Mouse (Mus musculus): ENCODE data around the gene Dse. TPM values are rescaled to one million over a fixed set of nuclear protein-coding genes. Genes with fewer than 3 reads are reported as not detected.

The Dse gene
- polyA plus RNA-seq, 1 experiment = 0.99 TPM

- no peak for TF ChIP-seq CTCF (IDR thresholded peaks at IDR 0.05; ENCODE audit: control insufficient read depth, insufficient read depth, insufficient replicate concordance, low read depth, low read length)
- no peak for TF ChIP-seq POLR2A (IDR thresholded peaks at IDR 0.05; ENCODE audit: control insufficient read depth, low read depth, low read length)
- Histone ChIP-seq H3K27ac (ENCODE audit: control insufficient read depth, insufficient read depth, low read depth, low read length) (no peak overlapping the region), H3K4me1 (ENCODE audit: control insufficient read depth, insufficient read depth, low read length) (no peaks in the 10 kb centered on the region), H3K36me3 (ENCODE audit: control insufficient read depth, insufficient read depth, low read length) (no peaks in the 10 kb centered on the region), H3K27me3 (ENCODE audit: control insufficient read depth, insufficient read depth, low read length) (no peaks in the 10 kb centered on the region), H3K4me3 (ENCODE audit: control insufficient read depth, low read depth, low read length) (no peak overlapping the region)
These were observed 40.5 kb downstream of the Dse start for GRCm38 (mm10) chr10:34166971-34167370.

- H3K27me3 ChIP-seq (ENCODE audit: control insufficient read depth, insufficient read depth, low read length) = no peaks in the 10 kb centered on the region
- H3K4me3 ChIP-seq (ENCODE audit: control insufficient read depth, low read depth, low read length) = no peak overlapping the region
- H3K27ac ChIP-seq (ENCODE audit: control insufficient read depth, insufficient read depth, low read depth, low read length) = no peak overlapping the region
- H3K4me1 ChIP-seq (ENCODE audit: control insufficient read depth, insufficient read depth, low read length) = no peaks in the 10 kb centered on the region
- H3K36me3 ChIP-seq (ENCODE audit: control insufficient read depth, insufficient read depth, low read length) = no peaks in the 10 kb centered on the region
- TF ChIP-seq CTCF (IDR thresholded peaks at IDR 0.05; ENCODE audit: control insufficient read depth, insufficient read depth, insufficient replicate concordance, low read depth, low read length) (no peak), POLR2A (IDR thresholded peaks at IDR 0.05; ENCODE audit: control insufficient read depth, low read depth, low read length) (no peak)
These were observed 51.5 kb downstream of the Dse start for GRCm38 (mm10) chr10:34155796-34156554.

- H3K4me3 ChIP-seq (ENCODE audit: control insufficient read depth, low read depth, low read length) = no peak overlapping the region
- H3K27ac ChIP-seq (ENCODE audit: control insufficient read depth, insufficient read depth, low read depth, low read length) = no peak overlapping the region
- TF ChIP-seq POLR2A (IDR thresholded peaks at IDR 0.05; ENCODE audit: control insufficient read depth, low read depth, low read length) = no peak
- no peak for TF ChIP-seq CTCF (IDR thresholded peaks at IDR 0.05; ENCODE audit: control insufficient read depth, insufficient read depth, insufficient replicate concordance, low read depth, low read length)
- H3K36me3 ChIP-seq (ENCODE audit: control insufficient read depth, insufficient read depth, low read length) = no peaks in the 10 kb centered on the region
- H3K27me3 ChIP-seq (ENCODE audit: control insufficient read depth, insufficient read depth, low read length) = no peaks in the 10 kb centered on the region
- no peaks in the 10 kb centered on the region for H3K4me1 ChIP-seq (ENCODE audit: control insufficient read depth, insufficient read depth, low read length)
These were observed 55.7 kb downstream of the Dse start for GRCm38 (mm10) chr10:34151827-34152226.

GRCm38 (mm10) chr10:34150454-34150853 lies 57.1 kb downstream of the Dse start:
- TF ChIP-seq CTCF (IDR thresholded peaks at IDR 0.05; ENCODE audit: control insufficient read depth, insufficient read depth, insufficient replicate concordance, low read depth, low read length) (no peak), POLR2A (IDR thresholded peaks at IDR 0.05; ENCODE audit: control insufficient read depth, low read depth, low read length) (no peak)
- Histone ChIP-seq H3K27ac (ENCODE audit: control insufficient read depth, insufficient read depth, low read depth, low read length) (no peak overlapping the region), H3K4me1 (ENCODE audit: control insufficient read depth, insufficient read depth, low read length) (no peaks in the 10 kb centered on the region), H3K27me3 (ENCODE audit: control insufficient read depth, insufficient read depth, low read length) (no peaks in the 10 kb centered on the region), H3K4me3 (ENCODE audit: control insufficient read depth, low read depth, low read length) (no peak overlapping the region), H3K36me3 (ENCODE audit: control insufficient read depth, insufficient read depth, low read length) (no peaks in the 10 kb centered on the region)

GRCm38 (mm10) chr10:34149772-34150171 lies 57.7 kb downstream of the Dse start:
- no peak overlapping the region for H3K4me3 ChIP-seq (ENCODE audit: control insufficient read depth, low read depth, low read length)
- no peaks in the 10 kb centered on the region for H3K36me3 ChIP-seq (ENCODE audit: control insufficient read depth, insufficient read depth, low read length)
- H3K4me1 ChIP-seq (ENCODE audit: control insufficient read depth, insufficient read depth, low read length) = no peaks in the 10 kb centered on the region
- TF ChIP-seq CTCF (IDR thresholded peaks at IDR 0.05; ENCODE audit: control insufficient read depth, insufficient read depth, insufficient replicate concordance, low read depth, low read length) = no peak
- TF ChIP-seq POLR2A (IDR thresholded peaks at IDR 0.05; ENCODE audit: control insufficient read depth, low read depth, low read length) = no peak
- H3K27me3 ChIP-seq (ENCODE audit: control insufficient read depth, insufficient read depth, low read length) = no peaks in the 10 kb centered on the region
- H3K27ac ChIP-seq (ENCODE audit: control insufficient read depth, insufficient read depth, low read depth, low read length) = no peak overlapping the region

GRCm38 (mm10) chr10:34141693-34142092 lies 65.8 kb downstream of the Dse start:
- Histone ChIP-seq H3K27me3 (ENCODE audit: control insufficient read depth, insufficient read depth, low read length) (no peaks in the 10 kb centered on the region), H3K27ac (ENCODE audit: control insufficient read depth, insufficient read depth, low read depth, low read length) (no peak overlapping the region)
- TF ChIP-seq CTCF (IDR thresholded peaks at IDR 0.05; ENCODE audit: control insufficient read depth, insufficient read depth, insufficient replicate concordance, low read depth, low read length) = no peak
- no peak for TF ChIP-seq POLR2A (IDR thresholded peaks at IDR 0.05; ENCODE audit: control insufficient read depth, low read depth, low read length)

GRCm38 (mm10) chr10:34139768-34140167 lies 67.7 kb downstream of the Dse start:
- Histone ChIP-seq H3K4me1 (ENCODE audit: control insufficient read depth, insufficient read depth, low read length) (no peaks in the 10 kb centered on the region; the same call in 1 of the 2 replicates), H3K4me3 (ENCODE audit: control insufficient read depth, low read depth, low read length) (no peak overlapping the region), H3K36me3 (ENCODE audit: control insufficient read depth, insufficient read depth, low read length) (no peaks in the 10 kb centered on the region), H3K27ac (ENCODE audit: control insufficient read depth, insufficient read depth, low read depth, low read length) (no peak overlapping the region), H3K27me3 (ENCODE audit: control insufficient read depth, insufficient read depth, low read length) (no peaks in the 10 kb centered on the region)
- TF ChIP-seq CTCF (IDR thresholded peaks at IDR 0.05; ENCODE audit: control insufficient read depth, insufficient read depth, insufficient replicate concordance, low read depth, low read length) (no peak), POLR2A (IDR thresholded peaks at IDR 0.05; ENCODE audit: control insufficient read depth, low read depth, low read length) (no peak)

More at GRCm38 (mm10) chr10:34141693-34142092, 65.8 kb downstream of the Dse start:
- no peaks in the 10 kb centered on the region; the same call in 1 of the 2 replicates for H3K4me1 ChIP-seq (ENCODE audit: control insufficient read depth, insufficient read depth, low read length)
- no peaks in the 10 kb centered on the region for H3K36me3 ChIP-seq (ENCODE audit: control insufficient read depth, insufficient read depth, low read length)
- no peak overlapping the region for H3K4me3 ChIP-seq (ENCODE audit: control insufficient read depth, low read depth, low read length)

All from testis, adult 2 months (tissue).